Mouse (Mus musculus): ENCODE measurements around the gene Kctd11. TPM values are rescaled to one million over a fixed set of nuclear protein-coding genes. Genes with fewer than 3 reads are reported as not detected.

Kctd11 gene
- polyA plus RNA-seq, 2 experiments from 2014 or later = 0.56 TPM; not detected in 1

- ATAC-seq = no peak
Observed at GRCm38 (mm10) chr11:69912716-69913530, 31.7 kb upstream of the Kctd11 start.

GRCm38 (mm10) chr11:69911701-69912100 lies 30.5 kb upstream of the Kctd11 start:
- ATAC-seq = no peak

GRCm38 (mm10) chr11:69910781-69911560 lies 29.8 kb upstream of the Kctd11 start:
- no peak for ATAC-seq

- no peak for ATAC-seq
Observed at GRCm38 (mm10) chr11:69910177-69910576, 29.0 kb upstream of the Kctd11 start.

GRCm38 (mm10) chr11:69909174-69909573 lies 28.0 kb upstream of the Kctd11 start:
- no peak for ATAC-seq

GRCm38 (mm10) chr11:69908645-69909044 lies 27.4 kb upstream of the Kctd11 start:
- no peak for ATAC-seq

GRCm38 (mm10) chr11:69904311-69904710 lies 23.1 kb upstream of the Kctd11 start:
- no peak for ATAC-seq

GRCm38 (mm10) chr11:69902972-69903371 lies 21.8 kb upstream of the Kctd11 start:
- no peak for ATAC-seq

- ATAC-seq = no peak
Observed at GRCm38 (mm10) chr11:69901993-69902392, 20.8 kb upstream of the Kctd11 start.

- peak; percentile 55 for ATAC-seq
Observed at GRCm38 (mm10) chr11:69901406-69901846, 20.2 kb upstream of the Kctd11 start.

GRCm38 (mm10) chr11:69900471-69901405 lies 19.5 kb upstream of the Kctd11 start, which contains the start of the genes 2810408A11Rik and Neurl4:
Gene 2810408A11Rik, minus strand, starts transcription at chr11:69900987.
Gene Neurl4, plus strand, starts transcription at chr11:69901072.
- ATAC-seq = peak; percentile 96

- no peak for ATAC-seq
Observed at GRCm38 (mm10) chr11:69899870-69900269, 18.7 kb upstream of the Kctd11 start.

GRCm38 (mm10) chr11:69895291-69895690 lies 14.1 kb upstream of the Kctd11 start, which contains the start of gene Acap1:
Gene Acap1, minus strand, starts transcription at chr11:69895539.
- peak; percentile 37 for ATAC-seq

- ATAC-seq = peak; percentile 95
Observed at GRCm38 (mm10) chr11:69894671-69895070, 13.5 kb upstream of the Kctd11 start.

- no peak for ATAC-seq
Observed at GRCm38 (mm10) chr11:69891482-69891881, 10.3 kb upstream of the Kctd11 start.

GRCm38 (mm10) chr11:69886907-69887635 lies 5.9 kb upstream of the Kctd11 start:
- no peak for ATAC-seq

- ATAC-seq = no peak
Observed at GRCm38 (mm10) chr11:69884663-69885062, 3.5 kb upstream of the Kctd11 start.

GRCm38 (mm10) chr11:69884240-69884639 lies 3.0 kb upstream of the Kctd11 start:
- no peak for ATAC-seq

- no peak for ATAC-seq
Observed at GRCm38 (mm10) chr11:69883527-69884151, 2.4 kb upstream of the Kctd11 start.

- ATAC-seq = no peak
Observed at GRCm38 (mm10) chr11:69883066-69883465, 1.9 kb upstream of the Kctd11 start.
